Mouse (Mus musculus) frontal cortex, postnatal 14 days (tissue): ENCODE data around the gene Cdca8.
"Not testable (repeated sequence)": the region's sequence is repeated elsewhere in the genome, so short reads cannot be mapped to it uniquely, and the experiment has no call there.

ENCODE experiments used
- DNase-seq, 2 experiments: peaks; one replicate each; pipeline ENCODE4 v3.0.0; 2022; ENCODE audit warnings: low spot score in 2 of 2

Gene Cdca8

GRCm38 (mm10) chr4:124939211-124939610, at the start of gene Cdca8:
Gene Cdca8 (minus strand): TSS chr4:124939311.
- DNase-seq: not testable (repeated sequence)

DNA sequence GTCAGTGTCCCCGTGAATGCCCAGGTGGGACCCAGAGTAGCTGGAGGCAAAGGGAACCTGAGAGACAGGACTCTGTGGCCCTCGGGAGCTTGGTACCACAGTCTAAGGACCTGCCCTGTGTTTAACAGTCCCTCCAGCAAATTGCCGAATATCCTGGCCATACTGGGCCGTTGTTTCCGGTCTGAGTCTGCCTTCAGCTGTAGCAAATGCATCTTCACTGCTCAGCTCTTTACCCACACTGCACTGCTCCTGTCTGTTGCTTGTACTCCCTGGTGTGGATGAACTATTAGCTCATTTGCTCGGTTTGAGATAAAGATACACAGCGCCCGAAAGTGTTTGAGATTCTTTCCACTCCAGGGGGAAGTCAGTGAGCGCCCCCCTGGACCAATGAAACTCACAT, 49.3 kb upstream of the Cdca8 start:
- no peak for DNase-seq

DNA sequence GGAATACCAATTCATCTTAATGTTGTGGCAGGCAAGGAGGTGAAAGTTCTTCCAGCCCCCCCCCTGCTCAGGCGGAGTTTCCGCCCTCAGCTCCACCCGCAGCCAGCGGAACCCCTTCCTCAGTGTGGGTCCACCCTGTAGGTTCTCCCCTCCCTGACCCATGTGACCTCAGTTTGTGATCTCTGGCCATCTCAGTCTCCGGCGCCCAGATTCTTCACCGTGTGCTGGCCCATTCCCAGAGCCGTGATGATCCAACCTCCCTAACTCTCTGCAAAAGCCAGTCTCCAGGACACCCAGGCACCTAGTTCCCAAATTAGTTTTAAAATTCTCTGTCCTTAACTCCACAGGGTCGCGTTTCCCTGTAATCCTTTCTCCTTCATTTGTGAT, 48.6 kb upstream of the Cdca8 start:
- DNase-seq: no peak

- no peak for DNase-seq
Observed at GRCm38 (mm10) chr4:124986739-124987710, 47.9 kb upstream of the Cdca8 start.

- no peak for DNase-seq
Observed at GRCm38 (mm10) chr4:124985671-124986602, 46.8 kb upstream of the Cdca8 start, which contains the start of gene Rspo1. Gene Rspo1 (plus strand): TSS chr4:124986430.

DNA sequence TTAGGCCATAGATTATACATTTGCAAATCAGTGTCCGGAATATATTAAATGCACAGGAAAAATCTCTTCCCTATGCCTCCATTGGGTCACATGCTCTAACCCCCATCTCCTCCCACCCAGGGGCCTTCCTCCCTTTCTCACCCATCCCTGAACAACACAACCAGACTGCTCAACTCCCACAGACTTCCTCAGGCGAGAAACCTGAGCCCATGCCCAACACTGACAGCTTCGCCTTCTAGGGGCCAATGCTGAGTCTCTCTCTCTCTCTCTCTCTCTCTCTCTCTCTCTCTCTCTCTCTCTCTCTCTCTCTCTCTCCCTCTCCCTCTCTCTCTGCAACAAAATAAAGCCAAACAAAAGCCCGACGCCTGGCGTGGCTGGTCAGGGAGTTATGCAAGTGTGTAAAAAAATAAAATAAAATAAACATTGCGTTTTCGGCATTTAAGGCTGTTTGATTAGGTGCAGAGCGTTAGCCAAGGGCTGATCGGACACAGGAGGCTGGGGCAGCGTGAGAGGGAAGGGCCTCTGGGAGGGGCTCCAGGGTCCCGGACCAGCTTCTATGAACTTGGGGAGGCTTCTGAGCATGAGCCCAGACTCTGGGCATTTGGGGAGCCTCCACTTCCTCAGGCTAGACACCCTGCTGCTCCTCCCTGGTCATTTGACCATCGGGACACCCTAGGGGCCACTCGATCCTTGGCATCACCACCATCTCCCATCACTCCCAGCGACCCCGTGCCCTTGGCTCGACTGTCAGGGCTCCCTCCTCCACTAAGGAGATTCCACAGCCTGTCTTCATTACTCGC, 46.0 kb upstream of the Cdca8 start:
- DNase-seq: no peak

DNA sequence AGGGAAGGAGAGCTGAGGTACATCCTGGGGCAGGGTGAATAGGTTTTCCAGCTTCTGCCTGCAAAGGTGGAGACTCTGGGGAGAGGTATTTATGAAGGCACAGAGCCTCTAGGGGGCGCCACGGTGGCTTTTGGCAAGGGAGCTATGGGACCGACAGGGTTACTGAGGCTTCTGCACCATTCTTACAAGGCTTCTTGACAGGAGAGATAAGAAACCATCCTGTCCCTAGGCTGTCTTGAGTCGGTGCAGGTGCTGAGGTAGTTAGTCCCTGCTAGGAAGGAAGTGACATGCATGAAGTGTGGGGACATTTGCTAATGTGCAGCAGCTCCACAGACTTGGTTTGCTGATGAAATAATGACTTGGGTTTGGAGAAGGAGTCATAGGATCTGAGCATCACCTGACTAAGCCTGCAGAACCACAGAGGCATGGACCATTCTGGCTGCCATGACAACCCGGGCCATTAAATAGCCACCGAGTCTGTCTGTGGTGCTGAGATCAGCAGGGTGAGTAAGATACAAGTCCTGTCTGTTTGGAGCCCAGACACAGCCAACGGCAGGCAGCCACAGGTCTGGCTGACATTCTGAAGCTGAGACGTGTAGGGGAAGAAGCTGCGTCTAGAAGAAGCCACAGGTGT, 44.9 kb upstream of the Cdca8 start:
- no peak for DNase-seq

DNA sequence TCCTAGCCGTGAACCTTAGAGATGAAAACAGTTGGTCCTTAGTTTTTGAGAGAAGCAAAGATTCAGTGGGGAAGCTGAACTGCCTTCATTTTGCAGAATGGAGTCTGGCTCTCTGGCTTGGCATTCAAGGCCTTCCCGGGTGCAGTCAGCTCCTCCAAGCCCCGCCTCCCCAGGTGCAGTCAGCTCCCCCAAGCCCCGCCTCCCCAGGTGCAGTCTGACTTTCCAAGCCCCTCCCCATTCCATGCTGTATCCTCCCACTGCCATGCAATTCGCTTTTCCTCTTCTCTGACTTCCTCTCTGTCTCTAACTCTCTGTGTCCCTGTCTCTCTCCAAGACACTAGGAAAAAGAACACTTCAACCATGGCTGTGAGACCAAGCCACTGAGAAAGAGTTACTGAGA, 39.1 kb upstream of the Cdca8 start:
- DNase-seq: no peak

- DNase-seq: no peak
Observed at GRCm38 (mm10) chr4:124973296-124973695, 34.2 kb upstream of the Cdca8 start.

- DNase-seq: no peak
Observed at GRCm38 (mm10) chr4:124972316-124972715, 33.2 kb upstream of the Cdca8 start.

DNA sequence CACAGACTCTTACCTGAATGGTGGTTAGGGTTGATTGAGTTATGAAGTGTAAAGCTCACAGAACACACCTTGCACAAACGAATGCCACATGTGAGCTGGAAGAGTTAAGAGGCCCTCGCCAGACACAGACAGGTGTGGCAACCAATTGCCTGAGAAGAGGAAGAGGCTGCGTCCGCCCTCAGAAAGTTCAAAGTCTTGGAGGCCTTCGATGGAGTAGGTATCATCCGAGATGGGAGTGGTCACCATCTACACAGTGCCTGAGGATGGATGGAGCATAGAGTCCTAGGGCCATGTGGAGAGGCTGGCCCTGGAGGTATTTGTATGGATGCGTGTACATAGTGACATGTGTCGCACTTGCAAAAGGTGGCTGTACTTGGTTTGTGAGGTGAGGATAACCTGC, 32.0 kb upstream of the Cdca8 start:
- DNase-seq: no peak

DNA sequence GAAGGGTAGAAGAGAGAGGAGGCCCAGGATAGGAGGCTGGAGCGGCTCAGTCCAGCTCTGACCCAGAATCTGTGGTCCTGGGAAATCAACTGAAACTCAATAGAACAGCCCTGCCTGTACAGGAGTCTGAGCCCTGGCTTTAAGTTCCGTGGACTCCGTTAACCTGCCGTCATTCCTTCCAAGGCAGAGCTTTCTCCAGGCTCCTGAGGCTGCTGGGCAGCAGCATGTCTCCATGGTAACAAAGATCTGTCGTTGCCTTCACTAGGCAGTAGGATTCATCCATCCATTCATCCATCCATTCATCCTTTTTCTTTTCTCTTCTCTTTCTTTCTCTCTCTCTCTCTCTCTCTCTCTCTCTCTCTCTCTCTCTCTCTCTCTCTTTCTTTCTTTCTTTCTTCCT, 31.6 kb upstream of the Cdca8 start:
- DNase-seq: no peak

GRCm38 (mm10) chr4:124970194-124970593, 31.1 kb upstream of the Cdca8 start:
- DNase-seq: no peak

GRCm38 (mm10) chr4:124969219-124969848, 30.2 kb upstream of the Cdca8 start:
- DNase-seq: no peak

- DNase-seq: no peak
Observed at GRCm38 (mm10) chr4:124968711-124969110, 29.6 kb upstream of the Cdca8 start.

DNA sequence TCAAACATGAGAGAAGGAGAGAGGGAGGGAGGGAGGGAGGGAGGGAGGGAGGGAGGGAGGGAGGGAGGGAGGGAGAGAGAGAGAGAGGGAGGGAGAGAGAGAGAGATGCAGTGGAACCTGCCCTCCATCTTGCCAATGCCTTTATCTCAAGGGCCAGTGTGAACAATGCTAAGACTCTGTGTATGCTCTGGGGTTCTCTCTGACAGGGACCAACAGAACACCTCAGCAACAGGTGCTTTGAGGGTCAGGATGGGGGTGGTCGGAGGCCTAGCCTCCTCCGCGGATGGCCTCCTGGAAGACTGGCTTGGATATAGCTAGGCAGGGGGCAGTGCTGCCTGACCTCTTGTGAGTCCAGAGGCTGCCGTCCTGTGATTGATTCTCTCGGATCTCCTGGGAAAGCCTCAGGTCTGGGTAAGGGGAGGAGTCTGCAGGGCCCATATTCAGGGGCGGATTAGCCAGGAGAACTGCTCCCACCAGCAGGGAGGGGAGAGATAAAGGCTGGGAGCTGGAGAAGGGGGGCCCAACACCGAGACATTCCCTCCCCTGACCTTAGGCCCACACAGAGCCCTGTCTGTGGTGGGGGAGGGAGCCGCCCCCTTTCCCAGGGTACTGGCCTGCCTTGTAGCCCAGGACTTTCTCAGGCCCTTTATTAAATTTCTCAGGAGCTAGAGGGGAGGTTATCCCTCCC, 25.9 kb upstream of the Cdca8 start:
- no peak for DNase-seq

DNA sequence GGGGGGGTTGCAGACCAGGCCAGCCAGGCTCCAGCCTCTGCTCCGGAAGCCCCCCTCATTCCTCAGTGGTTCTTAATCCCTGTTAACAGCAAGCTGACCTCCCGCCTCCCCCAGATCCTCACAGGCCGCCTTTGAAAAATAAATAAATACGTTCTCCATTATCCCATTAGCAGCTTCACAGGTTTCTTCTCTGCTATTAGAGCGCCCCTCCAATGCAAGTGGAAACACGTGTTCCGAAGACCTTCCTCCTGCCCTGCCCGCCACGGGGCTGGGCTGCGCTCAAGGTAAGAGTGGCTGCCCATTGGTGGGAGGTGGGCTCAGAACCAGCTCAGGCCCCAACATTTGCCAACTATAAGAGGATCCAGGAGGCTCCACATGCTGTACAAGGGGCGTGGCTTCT, 23.5 kb upstream of the Cdca8 start:
- DNase-seq: no peak

GRCm38 (mm10) chr4:124960940-124961339, 21.8 kb upstream of the Cdca8 start:
- DNase-seq: no peak

DNA sequence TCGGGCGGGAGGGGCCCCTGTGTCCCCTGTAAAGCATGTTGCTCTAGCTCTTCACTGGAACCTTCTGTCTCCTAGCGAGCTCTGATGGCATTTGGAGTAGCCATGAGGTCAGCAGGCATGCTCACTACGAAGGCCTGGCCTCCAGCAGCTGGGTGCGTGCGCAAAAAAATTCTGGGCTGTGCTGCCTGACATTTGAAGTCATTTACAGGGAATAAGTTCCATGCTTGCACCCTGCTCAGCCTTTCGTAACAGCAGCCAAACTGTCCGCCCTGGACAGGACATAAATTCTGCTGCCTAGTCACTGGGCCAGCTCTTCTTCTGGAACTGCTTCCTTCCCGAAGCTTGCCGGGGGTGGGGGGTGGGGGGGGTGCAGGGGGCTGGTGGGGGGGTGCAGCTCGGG, 20.0 kb upstream of the Cdca8 start:
- no peak for DNase-seq

- no peak for DNase-seq
Observed at GRCm38 (mm10) chr4:124957284-124957683, 18.2 kb upstream of the Cdca8 start.
